Mouse (Mus musculus) heart, embryonic 11.5 days (tissue): ENCODE measurements at regions not wholly inside any gene's neighbourhood (a gene's known extent, or its start where the extent isn't known, plus 50 kb on each side); places are given as distances from the start of the nearest gene placed in this dataset.

Experiments
- ATAC-seq: fragments of 200-750 bp; cut with Nextera tagmentation; replicated peaks from 2 replicates; pipeline ENCODE4 v1.8.0; 2017; ENCODE audit warnings: moderate library complexity; ENCODE audit not compliant: insufficient number of reproducible peaks, low FRiP score, low TSS enrichment
- H3K27ac ChIP-seq: fragments of 300-500 bp; sonication (generic); 2 replicates; pipeline ENCODE4 v1.5.1; 2014; ENCODE audit warnings: mild to moderate bottlenecking, low read depth, low read length
- H3K27me3 ChIP-seq: fragments of 300-500 bp; sonication (generic); 2 replicates; pipeline ENCODE4 v1.6.1; 2014; ENCODE audit warnings: mild to moderate bottlenecking, low read length, mixed read lengths; ENCODE audit not compliant: control insufficient read depth, insufficient read depth
- H3K36me3 ChIP-seq: fragments of 300-500 bp; sonication (generic); 2 replicates; pipeline ENCODE4 v1.6.1; 2014; ENCODE audit warnings: mild to moderate bottlenecking, low read length, moderate library complexity, mixed read lengths; ENCODE audit not compliant: control insufficient read depth, insufficient read depth
- H3K4me1 ChIP-seq: fragments of 300-500 bp; sonication (generic); 2 replicates; pipeline ENCODE4 v1.6.1; 2014; ENCODE audit warnings: low read length; ENCODE audit not compliant: control insufficient read depth, insufficient read depth
- H3K4me2 ChIP-seq: fragments of 300-500 bp; sonication (generic); 2 replicates; pipeline ENCODE4 v1.6.1; 2014; ENCODE audit warnings: mild to moderate bottlenecking, moderate library complexity
- H3K4me3 ChIP-seq: fragments of 300-500 bp; sonication (generic); 2 replicates; pipeline ENCODE4 v1.5.1; 2014; ENCODE audit warnings: low read depth, low read length
- H3K9ac ChIP-seq: fragments of 300-500 bp; sonication (generic); 2 replicates; pipeline ENCODE4 v1.6.1; 2014; ENCODE audit warnings: mild to moderate bottlenecking, low read depth, low read length, moderate library complexity
- H3K9me3 ChIP-seq: fragments of 300-500 bp; sonication (generic); replicated peaks from 2 replicates; pipeline ENCODE4 v1.6.1; 2016; ENCODE audit warnings: low read length; ENCODE audit not compliant: control insufficient read depth
- WGBS: fragments of 180-500 bp; shearing (Covaris S2); extraction: QIAGEN DNeasy Blood & Tissue Kit; methylation state at CpG from one replicate; pipeline ENCODE4 v1.1.7; 2014; ENCODE audit not compliant: insufficient replicate concordance; 5-methylcytosine and 5-hydroxymethylcytosine counted together

DNA sequence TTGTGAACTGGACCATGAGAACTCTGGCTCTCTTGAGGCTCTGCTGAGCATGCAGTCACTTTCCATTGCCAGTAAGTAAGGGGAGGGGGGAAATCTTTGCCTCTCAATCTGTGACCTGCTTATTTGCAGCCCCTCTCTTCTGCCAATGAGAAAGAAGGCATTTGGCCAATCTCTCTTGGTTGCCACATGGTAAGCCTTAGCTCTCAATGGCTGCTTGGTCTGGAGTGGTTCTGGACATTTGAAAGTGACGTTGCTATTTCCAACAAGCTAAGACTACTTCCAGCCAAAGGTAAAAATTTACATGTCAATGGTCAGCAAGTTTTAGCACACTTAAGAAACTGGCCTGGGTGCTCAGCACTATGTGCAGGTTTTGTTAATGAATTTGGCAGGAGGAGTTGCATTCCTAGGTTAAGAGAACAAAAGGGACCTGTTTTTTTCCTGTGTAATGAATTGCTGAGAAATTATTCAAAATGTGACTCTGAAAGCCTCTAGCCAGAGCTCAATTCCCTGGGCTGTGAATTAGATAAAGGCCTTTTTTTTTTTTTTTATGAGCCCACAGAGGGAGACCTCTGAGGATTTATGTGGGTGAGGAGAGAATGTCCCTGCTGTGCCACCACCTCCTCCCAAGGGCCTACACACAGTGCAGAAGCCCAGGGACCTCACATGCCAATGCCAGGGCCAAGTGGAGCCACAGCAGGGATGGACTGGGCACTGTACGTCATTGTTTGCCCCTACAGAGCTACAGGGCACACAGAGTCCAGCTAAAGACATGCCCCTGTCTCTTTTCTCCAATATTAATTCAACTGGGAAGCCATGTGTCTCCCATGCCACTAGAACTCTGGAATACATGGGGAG lies 108.0 kb upstream of the Peli2 start:
- no peak overlapping the region for H3K9ac ChIP-seq
- 70% methylated on average over 2 of the region's 2 CpGs for WGBS
- no peaks in the 10 kb centered on the region; the same call in 1 of the 2 replicates for H3K27me3 ChIP-seq
- no peak overlapping the region for H3K4me2 ChIP-seq
- H3K9me3 ChIP-seq, result 0 out of 2 replicates have a peak, but pooled peaks cover 2% of the 10 kb centered on the region
- H3K4me3 ChIP-seq, result no peak overlapping the region
- ATAC-seq, result no peak
- H3K4me1 ChIP-seq, result no peaks in the 10 kb centered on the region
- H3K27ac ChIP-seq, result no peak overlapping the region
- no peaks in the 10 kb centered on the region for H3K36me3 ChIP-seq

DNA sequence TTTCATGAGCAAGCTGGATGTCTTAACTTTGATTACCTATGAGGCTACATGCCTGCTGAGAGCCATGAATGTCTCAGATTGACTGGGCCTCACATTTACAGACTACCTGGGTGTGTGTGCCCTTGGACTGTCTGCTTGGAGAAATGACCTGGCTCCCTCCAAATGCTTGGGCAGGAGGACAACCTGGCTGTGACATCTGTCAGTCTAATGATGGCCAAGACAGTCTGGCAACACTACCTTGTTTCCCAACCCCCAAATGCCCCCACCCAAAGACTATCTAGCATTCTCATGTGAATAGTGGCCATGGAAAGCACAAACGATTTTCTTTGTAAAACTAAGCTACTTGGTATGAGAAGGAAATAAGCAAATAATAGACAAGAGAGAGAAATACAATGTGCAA lies 107.2 kb upstream of the Peli2 start:
- 61% methylated on average over 1 of the region's 1 CpGs for WGBS
- no peaks in the 10 kb centered on the region; the same call in 1 of the 2 replicates for H3K27me3 ChIP-seq
- no peak overlapping the region for H3K4me3 ChIP-seq
- 0 out of 2 replicates have a peak, but pooled peaks cover 2% of the 10 kb centered on the region for H3K9me3 ChIP-seq
- no peak overlapping the region for H3K9ac ChIP-seq
- H3K4me2 ChIP-seq, result no peak overlapping the region
- H3K4me1 ChIP-seq, result no peaks in the 10 kb centered on the region
- no peaks in the 10 kb centered on the region for H3K36me3 ChIP-seq
- H3K27ac ChIP-seq, result no peak overlapping the region
- ATAC-seq, result no peak

DNA sequence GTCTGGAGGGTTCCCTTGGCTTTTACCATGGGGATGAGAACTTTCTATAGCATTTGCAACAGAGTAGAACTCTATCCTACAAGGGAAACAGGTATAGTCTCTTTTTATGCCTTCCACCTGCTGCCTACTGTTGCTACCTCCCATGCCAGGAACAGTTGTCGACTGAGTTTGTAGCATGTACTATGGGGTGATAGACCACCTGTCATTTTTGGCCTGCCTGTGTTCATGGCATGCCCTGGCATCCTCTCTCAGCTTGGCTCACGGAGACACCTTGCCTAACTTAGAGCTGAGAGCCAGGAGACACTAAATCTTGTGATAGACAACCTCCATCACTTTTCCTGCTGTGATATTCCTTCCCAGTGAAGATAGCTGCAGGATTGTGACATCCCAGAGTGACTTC lies 105.8 kb upstream of the Peli2 start:
- no peak overlapping the region for H3K27ac ChIP-seq
- no peak overlapping the region for H3K4me3 ChIP-seq
- 0 out of 2 replicates have a peak, but pooled peaks cover 2% of the 10 kb centered on the region for H3K9me3 ChIP-seq
- WGBS, result 76% methylated on average over 2 of the region's 2 CpGs
- H3K9ac ChIP-seq, result no peak overlapping the region
- H3K4me2 ChIP-seq, result no peak overlapping the region
- H3K36me3 ChIP-seq, result no peaks in the 10 kb centered on the region
- H3K4me1 ChIP-seq, result no peaks in the 10 kb centered on the region
- no peaks in the 10 kb centered on the region; the same call in 1 of the 2 replicates for H3K27me3 ChIP-seq
- ATAC-seq, result no peak

DNA sequence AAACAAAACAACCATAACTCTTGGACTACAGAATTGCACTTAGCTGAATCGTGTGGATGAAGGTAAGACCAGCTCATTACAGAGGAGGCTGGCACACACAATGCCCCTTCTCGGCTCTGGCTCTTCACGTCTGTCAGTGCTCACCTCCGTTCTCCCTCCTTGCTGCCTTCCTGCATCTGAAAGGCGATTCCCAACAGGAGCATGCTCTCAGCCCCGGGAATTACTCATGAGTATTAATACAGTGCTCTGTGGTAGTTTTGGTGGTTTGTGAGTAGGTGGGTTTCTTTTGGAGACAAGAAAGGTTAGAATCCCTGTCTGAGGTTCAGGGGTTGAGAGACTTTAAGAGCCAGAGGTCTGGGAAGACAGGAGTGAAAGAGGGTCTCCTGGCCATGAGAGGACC lies 102.7 kb upstream of the Peli2 start:
- ATAC-seq, result no peak
- WGBS, result 77% methylated on average over 6 of the region's 6 CpGs
- H3K4me2 ChIP-seq, result no peak overlapping the region
- H3K27ac ChIP-seq, result no peak overlapping the region
- H3K9me3 ChIP-seq, result no peaks in the 10 kb centered on the region
- H3K36me3 ChIP-seq, result no peaks in the 10 kb centered on the region
- no peaks in the 10 kb centered on the region; the same call in 1 of the 2 replicates for H3K27me3 ChIP-seq
- H3K4me3 ChIP-seq, result no peak overlapping the region
- H3K9ac ChIP-seq, result no peak overlapping the region
- no peaks in the 10 kb centered on the region for H3K4me1 ChIP-seq

DNA sequence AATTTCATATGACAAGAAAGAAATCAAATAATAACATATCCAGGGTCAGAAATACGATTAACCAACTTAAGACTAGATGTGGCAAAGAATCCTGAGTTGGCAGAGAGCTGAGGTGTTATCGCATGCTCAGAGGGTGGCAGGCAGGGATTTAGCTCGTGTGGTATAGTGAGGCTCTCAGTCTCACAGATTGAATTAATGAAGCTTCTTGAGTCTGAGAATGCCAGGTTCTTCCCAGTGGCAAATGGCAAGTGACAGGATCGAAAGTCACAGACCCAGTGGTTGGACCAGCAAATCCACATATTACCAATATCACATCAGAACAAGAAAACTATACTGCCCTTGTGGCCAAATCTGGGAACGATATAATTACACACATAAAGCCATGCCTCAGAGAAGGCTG lies 101.3 kb upstream of the Peli2 start:
- Histone ChIP-seq H3K36me3 (no peaks in the 10 kb centered on the region), H3K27me3 (no peaks in the 10 kb centered on the region), H3K9me3 (no peaks in the 10 kb centered on the region), H3K9ac (no peak overlapping the region), H3K4me1 (no peaks in the 10 kb centered on the region), H3K4me2 (no peak overlapping the region), H3K4me3 (no peak overlapping the region), H3K27ac (no peak overlapping the region)
- WGBS, result 69% methylated on average over 5 of the region's 5 CpGs
- no peak for ATAC-seq

DNA sequence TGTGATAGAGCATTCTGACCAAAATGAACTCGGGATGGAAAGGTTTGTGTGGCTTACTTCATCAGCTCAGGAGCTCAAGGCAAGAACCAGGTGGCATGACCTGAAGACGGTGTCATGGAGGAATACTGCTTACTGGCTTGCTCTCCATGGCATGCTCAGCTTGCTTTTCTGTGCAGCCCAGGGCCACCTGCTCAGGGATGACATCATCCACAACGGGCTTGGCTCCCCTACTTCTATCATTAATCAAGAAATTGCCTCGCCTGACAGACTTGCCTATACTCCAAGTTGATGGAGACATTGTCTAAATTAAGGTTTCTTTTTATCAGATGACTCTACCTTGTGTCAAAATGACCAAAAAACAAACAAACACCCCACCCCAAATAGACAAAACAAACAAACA lies 98.4 kb upstream of the Peli2 start:
- no peaks in the 10 kb centered on the region for H3K36me3 ChIP-seq
- H3K4me2 ChIP-seq, result no peak overlapping the region
- H3K9me3 ChIP-seq, result no peaks in the 10 kb centered on the region
- H3K4me3 ChIP-seq, result no peak overlapping the region
- no peaks in the 10 kb centered on the region for H3K4me1 ChIP-seq
- no peak overlapping the region for H3K9ac ChIP-seq
- WGBS, result 76% methylated on average over 4 of the region's 4 CpGs
- no peaks in the 10 kb centered on the region for H3K27me3 ChIP-seq
- no peak overlapping the region for H3K27ac ChIP-seq
- ATAC-seq, result no peak

DNA sequence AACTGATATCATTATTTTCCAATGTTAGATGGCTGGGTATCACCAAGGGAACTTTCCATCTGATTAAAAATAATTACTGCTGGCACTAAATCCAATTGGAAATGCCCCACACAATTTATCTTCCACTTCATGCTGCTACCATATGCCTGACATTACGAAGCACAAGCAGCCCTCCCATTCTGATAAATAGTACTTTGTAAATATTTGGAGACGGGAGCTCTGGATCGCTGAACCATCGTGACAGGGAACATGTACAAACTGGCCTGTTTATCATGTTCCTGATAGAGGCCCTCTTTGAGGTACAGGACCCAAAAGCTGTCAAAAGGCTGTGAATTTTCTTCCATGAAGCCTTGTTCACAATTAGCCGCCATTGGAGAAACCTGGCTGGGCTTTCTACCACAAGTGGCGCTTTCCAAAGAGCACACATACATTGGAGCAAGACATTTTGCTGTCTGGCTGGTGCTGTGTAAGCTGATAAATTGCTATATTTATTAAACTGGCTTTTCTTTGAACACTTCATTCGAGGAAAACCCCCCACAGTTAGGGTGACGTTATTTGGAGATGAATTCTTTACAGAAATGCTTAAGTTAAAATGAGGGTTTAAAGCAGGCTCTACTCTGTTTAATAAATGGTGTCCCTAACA lies 96.5 kb upstream of the Peli2 start:
- no peak overlapping the region for H3K27ac ChIP-seq
- WGBS, result 70% methylated on average over 8 of the region's 8 CpGs
- no peak overlapping the region for H3K4me3 ChIP-seq
- H3K27me3 ChIP-seq, result no peaks in the 10 kb centered on the region
- H3K9me3 ChIP-seq, result no peaks in the 10 kb centered on the region
- H3K9ac ChIP-seq, result no peak overlapping the region
- H3K4me1 ChIP-seq, result no peaks in the 10 kb centered on the region
- no peak for ATAC-seq
- no peaks in the 10 kb centered on the region for H3K36me3 ChIP-seq
- H3K4me2 ChIP-seq, result no peak overlapping the region

DNA sequence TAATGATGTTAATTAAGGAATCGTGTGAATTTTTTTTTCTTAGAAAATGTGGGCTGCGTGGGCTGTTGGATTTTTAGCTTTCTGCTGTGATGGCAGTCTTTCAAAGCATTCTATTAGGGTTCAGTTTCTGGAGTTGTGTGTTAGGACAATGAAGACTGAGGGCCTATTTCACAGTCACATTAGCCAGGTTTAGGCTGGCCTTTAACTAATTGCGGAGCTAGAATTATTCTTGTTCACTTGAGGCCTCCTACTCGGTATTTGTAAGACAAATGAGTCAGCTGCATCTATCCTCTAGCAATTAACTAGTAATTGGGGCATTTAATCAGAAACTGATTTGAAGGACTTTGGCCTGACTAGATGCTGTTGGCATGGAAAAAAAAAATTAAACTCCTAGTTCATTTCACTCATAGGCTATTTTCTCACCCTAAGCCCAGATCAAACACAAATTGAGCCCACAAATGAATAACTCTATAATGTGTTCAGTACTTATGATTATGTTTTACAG lies 81.3 kb upstream of the Peli2 start:
- 78% methylated on average over 4 of the region's 4 CpGs for WGBS
- Histone ChIP-seq H3K27me3 (no peaks in the 10 kb centered on the region), H3K9me3 (no peaks in the 10 kb centered on the region), H3K4me1 (no peaks in the 10 kb centered on the region), H3K9ac (no peak overlapping the region), H3K4me3 (no peak overlapping the region), H3K36me3 (no peaks in the 10 kb centered on the region), H3K4me2 (no peak overlapping the region), H3K27ac (no peak overlapping the region)
- ATAC-seq, result no peak
